Mouse (Mus musculus) olfactory bulb, adult 2 months (tissue): ENCODE results near the gene Lpar1. TPM values are rescaled to one million over a fixed set of nuclear protein-coding genes. Genes with fewer than 3 reads are reported as not detected.

Source experiments
- H3K27ac ChIP-seq: fragments of 200-500 bp; 2 replicates; pipeline ENCODE4 v1.5.1; 2012; ENCODE audit warnings: low read depth, low read length; ENCODE audit not compliant: insufficient read depth
- H3K4me1 ChIP-seq: fragments of 200-500 bp; 2 replicates; pipeline ENCODE4 v1.6.1; 2012; ENCODE audit warnings: low read length; ENCODE audit not compliant: control insufficient read depth, insufficient read depth
- H3K4me3 ChIP-seq: fragments of 200-500 bp; 2 replicates; pipeline ENCODE4 v1.5.1; 2012; ENCODE audit warnings: mild to moderate bottlenecking, low read depth, low read length, moderate library complexity; ENCODE audit not compliant: insufficient read depth
- CTCF ChIP-seq: fragments of 200-500 bp; IDR thresholded peaks from 2 replicates; pipeline ENCODE4 v1.5.1; 2012; ENCODE audit warnings: low read depth, mild to moderate bottlenecking, low read length, moderate library complexity; ENCODE audit not compliant: insufficient read depth
- POLR2A ChIP-seq: fragments of 200-500 bp; IDR thresholded peaks from 2 replicates; pipeline ENCODE4 v1.6.1; 2012; ENCODE audit warnings: mild to moderate bottlenecking, low read depth, low read length, moderate library complexity; ENCODE audit not compliant: insufficient read depth
- WGBS: fragments of 180-500 bp; shearing (Covaris S2); methylation state at CpG from one replicate; pipeline ENCODE4 v1.1.7; 2018; 5-methylcytosine and 5-hydroxymethylcytosine counted together
- polyA plus RNA-seq: library from polyadenylated mRNA; stranded (reverse); fragments of >200 nt; gene quantifications from 2 replicates; pipeline ENCODE4 v1.2.4, GENCODE M21; 2012; ENCODE audit warnings: low replicate concordance; ENCODE audit not compliant: missing spikeins, insufficient read depth, insufficient read length

Lpar1 gene
- polyA plus RNA-seq, 1 experiment, result not detected

DNA sequence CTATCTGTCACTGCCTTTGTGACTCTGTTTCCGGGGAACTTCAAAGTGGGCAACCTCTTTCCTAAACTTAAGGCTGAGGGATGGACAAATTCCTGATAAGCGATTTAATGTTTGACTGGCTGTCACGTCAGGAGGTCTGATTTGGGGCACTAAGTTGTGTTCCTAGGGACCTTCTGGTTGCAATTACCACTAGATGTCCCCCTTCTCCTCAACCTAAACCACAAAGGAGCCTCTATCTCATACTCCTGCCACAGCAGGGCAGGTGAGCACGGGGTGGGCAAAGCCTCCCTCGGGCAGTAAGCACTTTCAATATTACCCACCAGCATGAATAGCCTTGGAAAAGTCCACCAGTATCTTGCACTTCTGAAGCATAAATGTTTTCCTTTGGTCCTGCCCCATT is 134.5 kb downstream of the Lpar1 start:
- TF ChIP-seq CTCF (no peak), POLR2A (no peak)
- no peak overlapping the region for H3K27ac ChIP-seq
- H3K4me3 ChIP-seq, result no peak overlapping the region
- no peaks in the 10 kb centered on the region for H3K4me1 ChIP-seq
- WGBS, result 43% methylated on average over 5 of the region's 5 CpGs

DNA sequence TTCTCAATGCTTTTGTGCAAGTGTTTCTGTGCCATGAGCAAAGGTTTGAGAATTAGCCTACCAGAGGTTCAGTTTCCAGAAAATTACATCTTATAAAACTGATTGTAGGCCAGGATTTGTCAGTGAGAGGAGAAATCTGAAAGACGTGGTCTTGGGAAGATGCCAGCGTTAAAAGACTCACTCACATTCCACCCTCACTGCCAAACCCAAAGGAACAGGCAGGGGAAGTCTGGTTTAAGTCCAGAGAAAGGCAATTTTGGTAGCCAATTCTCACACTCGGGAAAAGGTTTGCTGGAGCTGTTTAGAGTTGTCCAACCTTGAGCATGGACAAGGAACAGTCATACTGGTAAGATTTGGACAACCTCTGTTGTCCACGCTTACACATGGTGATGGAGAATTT is 136.4 kb downstream of the Lpar1 start:
- WGBS, result 47% methylated on average over 4 of the region's 4 CpGs
- no peak for TF ChIP-seq POLR2A
- TF ChIP-seq CTCF, result no peak

DNA sequence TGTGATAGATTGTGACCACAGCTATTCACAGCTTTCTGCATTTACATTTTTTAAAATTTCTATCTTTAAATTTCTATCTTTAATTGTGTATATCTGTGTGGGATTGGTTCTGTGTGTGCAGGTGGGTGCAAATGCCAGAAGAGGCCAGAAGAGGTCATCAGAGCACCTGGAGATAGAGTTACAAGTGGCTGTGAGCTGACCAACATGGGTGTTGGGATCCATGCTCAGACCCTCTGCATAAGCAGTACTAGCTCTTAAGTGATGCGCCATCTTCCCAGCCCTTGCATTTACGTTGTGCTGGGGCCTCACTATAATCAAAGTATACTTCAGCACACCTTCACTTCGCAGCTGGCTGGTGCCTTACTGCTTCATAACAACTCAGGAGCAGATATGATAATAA is 138.2 kb downstream of the Lpar1 start:
- H3K4me1 ChIP-seq, result no peaks in the 10 kb centered on the region
- WGBS, result 98% methylated on average over 3 of the region's 3 CpGs
- TF ChIP-seq POLR2A (no peak), CTCF (no peak)
- H3K4me3 ChIP-seq, result no peak overlapping the region
- H3K27ac ChIP-seq, result no peak overlapping the region

More for the DNA sequence above, 136.4 kb downstream of the Lpar1 start:
- no peaks in the 10 kb centered on the region for H3K4me1 ChIP-seq
- no peak overlapping the region for H3K4me3 ChIP-seq
- H3K27ac ChIP-seq, result no peak overlapping the region

DNA sequence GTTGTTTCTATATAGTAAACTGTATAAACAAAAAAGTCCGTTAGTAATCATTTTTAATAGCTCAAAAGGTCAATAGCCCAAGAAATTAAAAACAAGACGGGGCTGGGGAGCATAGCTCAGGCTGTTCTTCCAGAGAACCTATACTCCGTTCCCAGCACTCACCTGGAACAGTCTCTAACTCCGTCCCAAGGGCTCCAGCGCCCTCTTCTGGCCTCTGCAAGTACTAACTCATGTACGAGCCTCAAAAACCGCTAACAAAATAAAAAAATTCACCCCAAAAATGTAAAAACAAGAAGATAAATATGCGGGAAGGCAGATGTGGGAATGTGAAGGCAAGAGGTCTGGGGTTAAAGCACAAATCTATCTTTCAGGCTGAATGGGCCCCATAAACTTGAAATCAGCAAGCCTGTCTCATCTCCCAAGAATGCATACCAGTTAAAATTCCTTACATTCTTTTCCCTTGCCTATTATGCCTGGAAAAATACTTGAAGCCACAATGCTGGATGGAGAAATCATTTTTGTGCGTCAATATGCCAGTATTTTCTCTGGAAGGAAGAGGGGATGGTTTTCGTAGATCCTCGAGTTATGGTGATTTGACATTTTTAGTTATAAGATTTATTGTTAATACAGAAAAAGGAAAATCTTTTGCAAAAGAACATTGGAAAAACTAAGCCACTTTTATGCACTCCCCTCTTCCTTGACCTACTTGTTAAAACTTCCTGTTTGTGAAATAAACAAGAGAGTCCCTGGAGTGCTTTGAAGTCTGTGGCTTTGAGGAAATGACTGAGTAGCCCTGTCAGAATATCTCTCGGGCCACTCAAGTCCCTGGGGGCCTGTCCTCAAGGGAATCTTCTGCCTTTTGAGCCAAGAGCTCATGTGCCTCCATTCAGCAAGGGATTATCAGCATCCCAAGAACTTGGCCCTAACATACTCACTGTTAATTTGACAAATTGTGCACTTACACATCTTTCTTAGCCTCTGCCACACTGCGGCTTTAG is 140.2 kb downstream of the Lpar1 start:
- Histone ChIP-seq H3K27ac (no peak overlapping the region), H3K4me1 (no peaks in the 10 kb centered on the region), H3K4me3 (no peak overlapping the region)
- TF ChIP-seq POLR2A, result no peak
- WGBS, result 82% methylated on average over 13 of the region's 13 CpGs

DNA sequence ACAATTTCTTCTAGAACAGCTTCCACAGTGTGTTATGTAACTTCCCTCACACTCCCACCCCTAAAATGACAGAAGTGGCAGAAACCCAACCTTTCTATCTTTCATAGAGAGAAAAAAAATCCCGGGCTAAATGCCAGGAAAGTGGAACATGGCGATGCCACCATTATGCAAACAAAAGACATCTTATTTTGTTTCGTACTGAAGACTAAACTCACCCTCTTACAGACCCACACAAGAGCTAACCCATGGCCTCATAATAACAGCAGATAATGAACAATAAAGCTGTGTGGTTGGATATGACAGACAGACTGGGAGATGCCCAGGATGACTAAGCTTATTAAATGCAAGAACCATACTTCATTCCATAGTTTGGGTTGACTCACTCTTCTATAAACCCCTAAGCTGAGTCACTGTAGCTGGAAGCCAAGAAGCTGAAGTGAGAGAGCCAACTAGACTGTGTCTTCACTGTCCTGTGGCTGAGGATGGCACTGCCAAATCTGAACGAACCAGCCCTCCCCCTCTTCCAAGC is 151.7 kb downstream of the Lpar1 start:
- Histone ChIP-seq H3K4me1 (no peaks in the 10 kb centered on the region), H3K27ac (no peak overlapping the region), H3K4me3 (no peak overlapping the region)
- TF ChIP-seq POLR2A, result no peak
- no peak for TF ChIP-seq CTCF
- 34% methylated on average over 4 of the region's 4 CpGs for WGBS

DNA sequence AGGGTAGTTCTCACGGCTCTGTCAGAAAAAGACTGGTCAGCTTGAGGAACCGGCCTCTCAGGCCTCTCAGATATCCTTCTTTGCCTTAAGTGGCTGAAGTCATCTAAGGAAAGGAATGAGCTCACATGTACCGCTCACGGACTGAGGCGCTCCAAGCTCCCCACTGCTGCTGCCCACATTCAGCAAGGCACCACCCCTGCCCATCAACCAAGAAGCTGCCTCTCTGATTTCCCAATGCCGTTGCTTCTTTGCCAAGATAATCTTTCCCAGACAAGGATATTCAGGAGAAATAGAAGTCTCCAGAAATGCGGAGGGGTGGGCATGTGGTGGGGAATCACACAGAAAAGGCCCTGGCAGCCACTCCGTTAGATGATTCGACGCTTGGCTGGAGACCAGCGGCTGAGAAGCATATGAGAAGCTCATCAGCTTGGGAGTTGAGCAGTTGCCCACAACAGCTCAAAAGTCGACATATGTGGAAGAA is 152.8 kb downstream of the Lpar1 start:
- no peaks in the 10 kb centered on the region for H3K4me1 ChIP-seq
- no peak overlapping the region for H3K4me3 ChIP-seq
- 70% methylated on average over 12 of the region's 12 CpGs for WGBS
- TF ChIP-seq CTCF (no peak), POLR2A (no peak)
- H3K27ac ChIP-seq, result no peak overlapping the region

Other genes with a start within 250 kb of the Lpar1 start
- gene Olfr267, start 233.8 kb upstream of the Lpar1 start, polyA plus RNA-seq, result not detected in 2 replicates